ENCODE assay signal across 21 mouse cellular contexts in genomic region chr19:22953191-22953590, GRCm38 (mm10).
DNase-seq lines count a peak whose midpoint lies in the region; TF ChIP-seq lines count a peak whose summit lies in the region.
"Had no signal": no experiment of that assay in that cellular context is flagged by ENCODE, and none has a peak within 500 bp of the region (broad histone marks: within the 10 kb centered on the region; RNA-seq: fewer than 3 reads in every experiment).

No protein-coding gene starts in this region.

- H3K27ac ChIP-seq in layer of hippocampus, adult 2 months = peak overlapping the region; percentile 43
- H3K27ac ChIP-seq: embryonic facial prominence, embryonic 13.5 days; embryonic facial prominence, embryonic 15.5 days; forebrain, embryonic 10.5 days; forebrain, embryonic 12.5 days had no signal

- no peak for TF ChIP-seq CTCF in layer of hippocampus, adult 2 months (conservative IDR thresholded peaks at IDR 0.05)

- H3K4me3 ChIP-seq in layer of hippocampus, adult 2 months = no peak overlapping the region
- H3K4me3 ChIP-seq: embryonic facial prominence, embryonic 13.5 days; embryonic facial prominence, embryonic 15.5 days; erythroblast, embryonic 14.5 days; forebrain, embryonic 10.5 days; forebrain, embryonic 12.5 days had no signal

- DNase-seq in layer of hippocampus, adult 2 months (ENCODE audit: low spot score in 2 of 2) = no peak
- no peak for DNase-seq in layer of hippocampus, adult 8-10 months (ENCODE audit: low spot score in 2 of 2)
- DNase-seq in Muller cell, postnatal 12 days (ENCODE audit: inconsistent ontology term) = peak; percentile 51
- DNase-seq in urinary bladder, postnatal 25 days (ENCODE audit: low spot score) = no peak
- DNase-seq in layer of hippocampus, adult 11-12 months (ENCODE audit: low spot score) = no peak
- DNase-seq: adrenal gland, adult 2 months; adrenal gland, postnatal 10 days; adrenal gland, postnatal 25 days; B cell, adult 2 months; cerebellum, adult 11 months; cerebellum, adult 18-20 months; cerebellum, adult 8-10 months; cerebellum, adult 9-11 months; cerebellum, postnatal 14 days; cerebellum, postnatal 36 days; embryo, embryonic 11 days had no signal
